In the genomic region with DNA sequence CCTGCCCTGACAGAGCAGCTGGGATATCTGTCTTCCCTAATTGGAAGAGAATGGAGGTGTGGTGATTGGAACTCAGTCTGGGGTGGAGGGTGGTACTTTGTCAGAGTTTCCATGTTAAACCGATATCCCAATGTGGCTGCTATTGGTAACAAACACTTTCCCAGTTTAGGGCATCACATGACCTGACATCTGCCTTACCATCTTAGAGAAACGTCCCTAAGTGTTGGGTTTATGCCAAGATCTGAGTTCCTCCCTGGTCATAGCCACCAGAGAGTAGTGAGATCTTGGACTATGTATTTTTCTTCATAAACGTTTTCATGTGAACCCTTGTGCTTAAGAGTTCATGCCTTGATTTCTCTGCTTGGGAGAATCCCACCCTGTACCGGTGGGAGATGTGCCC, we compare ENCODE assay signal across 14 mouse cellular contexts.
"Had no signal": no experiment of that assay in that cellular context is flagged by ENCODE, and none has a peak within 500 bp of the region (broad histone marks: within the 10 kb centered on the region; RNA-seq: fewer than 3 reads in every experiment).

No protein-coding gene starts in this region.

- H3K4me3 ChIP-seq: limb, embryonic 12.5 days; limb, embryonic 15.5 days; midbrain, embryonic 13.5 days had no signal

- H3K27me3 ChIP-seq: limb, embryonic 12.5 days; limb, embryonic 15.5 days; midbrain, embryonic 13.5 days had no signal

- H3K4me1 ChIP-seq: midbrain, embryonic 13.5 days had no signal

- H3K36me3 ChIP-seq: limb, embryonic 12.5 days; limb, embryonic 15.5 days; midbrain, embryonic 13.5 days had no signal

- DNase-seq: kidney, postnatal 14 days; kidney, postnatal 4 days; left cerebral cortex, postnatal 4 days; liver, postnatal 0 days; lung, embryonic 14.5 days; lung, postnatal 14 days; lung, postnatal 4 days; thymus, adult 18-20 months; thymus, postnatal 36 days had no signal

- H3K9me3 ChIP-seq: limb, embryonic 12.5 days; limb, embryonic 15.5 days; midbrain, embryonic 13.5 days had no signal

- ATAC-seq: liver, postnatal 0 days; midbrain, embryonic 13.5 days had no signal

- H3K9ac ChIP-seq: limb, embryonic 12.5 days; limb, embryonic 15.5 days; liver, embryonic 14.5 days; liver, postnatal 0 days; lung, embryonic 14.5 days; midbrain, embryonic 13.5 days had no signal

- H3K4me2 ChIP-seq: limb, embryonic 12.5 days; limb, embryonic 15.5 days; liver, embryonic 11.5 days; lung, embryonic 14.5 days; midbrain, embryonic 13.5 days had no signal

- H3K27ac ChIP-seq: limb, embryonic 12.5 days; limb, embryonic 15.5 days; liver, embryonic 14.5 days; midbrain, embryonic 13.5 days had no signal
